22 mouse cellular contexts compared by ENCODE assay signal in genomic region chr2:178169983-178170382, GRCm38 (mm10).
"Had no signal": no experiment of that assay in that cellular context is flagged by ENCODE, and none has a peak within 500 bp of the region (broad histone marks: within the 10 kb centered on the region; RNA-seq: fewer than 3 reads in every experiment).

No protein-coding gene starts in this region.

- H3K27ac ChIP-seq: intestine, embryonic 15.5 days; kidney, embryonic 15.5 days; limb, embryonic 10.5 days; limb, embryonic 13.5 days; liver, embryonic 12.5 days; liver, embryonic 15.5 days; lung, embryonic 15.5 days; stomach, embryonic 15.5 days had no signal

- H3K9me3 ChIP-seq: intestine, embryonic 15.5 days; kidney, embryonic 15.5 days; limb, embryonic 10.5 days; limb, embryonic 13.5 days; liver, embryonic 12.5 days; liver, embryonic 15.5 days; lung, embryonic 15.5 days; megakaryocyte, embryonic 14.5 days; neural tube, embryonic 13.5 days; stomach, embryonic 15.5 days had no signal

- H3K4me1 ChIP-seq: intestine, embryonic 15.5 days; kidney, embryonic 15.5 days; liver, embryonic 12.5 days; liver, embryonic 15.5 days; lung, embryonic 15.5 days; stomach, embryonic 15.5 days had no signal

- H3K4me3 ChIP-seq: intestine, embryonic 15.5 days; kidney, embryonic 15.5 days; limb, embryonic 10.5 days; limb, embryonic 13.5 days; liver, embryonic 12.5 days; liver, embryonic 15.5 days; lung, embryonic 15.5 days; megakaryocyte, embryonic 14.5 days; neural tube, embryonic 13.5 days; stomach, embryonic 15.5 days had no signal

- H3K27me3 ChIP-seq: intestine, embryonic 15.5 days; kidney, embryonic 15.5 days; limb, embryonic 13.5 days; liver, embryonic 12.5 days; liver, embryonic 15.5 days; lung, embryonic 15.5 days; neural tube, embryonic 13.5 days; stomach, embryonic 15.5 days had no signal

- H3K36me3 ChIP-seq: intestine, embryonic 15.5 days; kidney, embryonic 15.5 days; limb, embryonic 10.5 days; limb, embryonic 13.5 days; liver, embryonic 12.5 days; liver, embryonic 15.5 days; lung, embryonic 15.5 days; neural tube, embryonic 13.5 days; stomach, embryonic 15.5 days had no signal

- DNase-seq: kidney, adult 11 months; kidney, adult 8-10 months; kidney, postnatal 10 days; kidney, postnatal 36 days; liver; lung, adult 18-20 months; lung, postnatal 10 days; lung, postnatal 36 days; right cerebral cortex, adult 18-20 months; right cerebral cortex, postnatal 14 days; spleen, adult 18-20 months; thymus, postnatal 25 days had no signal

- H3K9ac ChIP-seq: intestine, embryonic 15.5 days; kidney, embryonic 15.5 days; limb, embryonic 13.5 days; liver, embryonic 12.5 days; liver, embryonic 15.5 days; lung, embryonic 15.5 days; neural tube, embryonic 13.5 days; stomach, embryonic 15.5 days had no signal

- ATAC-seq: intestine, embryonic 15.5 days; liver, embryonic 12.5 days had no signal

- H3K4me2 ChIP-seq: intestine, embryonic 15.5 days; kidney, embryonic 15.5 days; limb, embryonic 13.5 days; liver, embryonic 12.5 days; liver, embryonic 15.5 days; lung, embryonic 15.5 days; neural tube, embryonic 13.5 days; stomach, embryonic 15.5 days had no signal
